Mouse (Mus musculus) limb, embryonic 13.5 days (tissue): ENCODE results near the gene Nav2. TPM values are rescaled to one million over a fixed set of nuclear protein-coding genes. Genes with fewer than 3 reads are reported as not detected.

Experiments
- ATAC-seq: fragments of 200-750 bp; cut with Nextera tagmentation; 2 replicates; pipeline ENCODE4 v1.8.0; 2017; ENCODE audit warnings: low read depth, moderate number of reproducible peaks, moderate TSS enrichment; ENCODE audit not compliant: low FRiP score
- H3K27ac ChIP-seq: fragments of 300-500 bp; sonication (generic); 2 replicates; pipeline ENCODE4 v1.5.1; 2015; ENCODE audit warnings: inconsistent platforms, mild to moderate bottlenecking, moderate library complexity
- H3K27me3 ChIP-seq: fragments of 300-500 bp; sonication (generic); 2 replicates; pipeline ENCODE4 v1.6.1; 2015; ENCODE audit warnings: mild to moderate bottlenecking, inconsistent platforms
- H3K36me3 ChIP-seq: fragments of 300-500 bp; sonication (generic); 2 replicates; pipeline ENCODE4 v1.6.1; 2015; ENCODE audit warnings: inconsistent platforms, mild to moderate bottlenecking, moderate library complexity
- H3K4me1 ChIP-seq: fragments of 300-500 bp; sonication (generic); 2 replicates; pipeline ENCODE4 v1.6.1; 2015; ENCODE audit warnings: inconsistent platforms
- H3K4me2 ChIP-seq: fragments of 300-500 bp; sonication (generic); replicated peaks from 2 replicates; pipeline ENCODE4 v1.6.1; 2015; ENCODE audit warnings: inconsistent platforms, mild to moderate bottlenecking, moderate library complexity
- H3K4me3 ChIP-seq: fragments of 300-500 bp; sonication (generic); 2 replicates; pipeline ENCODE4 v1.5.1; 2015; ENCODE audit warnings: moderate library complexity, mild to moderate bottlenecking, inconsistent platforms
- H3K9ac ChIP-seq: fragments of 300-500 bp; sonication (generic); 2 replicates; pipeline ENCODE4 v1.6.1; 2015; ENCODE audit warnings: mild to moderate bottlenecking, inconsistent platforms
- H3K9me3 ChIP-seq: fragments of 300-500 bp; sonication (generic); 2 replicates; pipeline ENCODE4 v1.6.1; 2016; ENCODE audit warnings: inconsistent platforms
- WGBS: fragments of 180-500 bp; shearing (Covaris S2); methylation state at CpG from one replicate; pipeline ENCODE4 v1.1.7; 2015; 5-methylcytosine and 5-hydroxymethylcytosine counted together
- polyA plus RNA-seq: library from polyadenylated mRNA; unstranded; fragments of >200 nt; fragmentation: Nextera tagmentation; extraction: Ambion mirVana; gene quantifications from 2 replicates; pipeline ENCODE4 v1.2.1, GENCODE M21; 2015

The Nav2 gene
- polyA plus RNA-seq, 1 experiment from 2014 or later = 17.4 TPM

DNA sequence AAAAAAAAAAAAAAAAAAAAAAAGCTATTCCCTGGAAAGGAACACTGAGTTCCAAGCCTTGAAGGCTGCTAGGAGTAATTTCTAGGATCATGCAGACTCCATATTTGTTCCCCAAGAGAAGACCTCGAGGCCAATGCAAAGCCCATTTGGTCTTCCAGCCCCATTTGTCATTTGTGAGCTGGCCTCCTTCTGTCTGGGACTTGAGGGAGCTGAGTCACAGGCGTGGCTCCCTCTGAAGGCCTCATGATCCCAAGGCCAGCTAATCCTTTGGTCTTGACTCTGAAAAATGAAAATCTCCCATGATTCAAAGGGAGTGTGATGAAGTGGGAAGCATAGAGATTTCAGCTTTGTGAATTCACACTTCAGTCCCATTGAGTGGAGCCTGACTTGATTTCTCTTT is 370.0 kb downstream of the Nav2 start:
- Histone ChIP-seq H3K27me3 (peaks cover 1% of the 10 kb centered on the region; the same call in 1 of the 2 replicates), H3K36me3 (no peaks in the 10 kb centered on the region), H3K9me3 (no peaks in the 10 kb centered on the region), H3K27ac (no peak overlapping the region), H3K9ac (no peak overlapping the region), H3K4me3 (no peak overlapping the region), H3K4me2 (no peak overlapping the region), H3K4me1 (peaks cover 10% of the 10 kb centered on the region)
- WGBS = 43% methylated on average over 2 of the region's 2 CpGs
- ATAC-seq = no peak

DNA sequence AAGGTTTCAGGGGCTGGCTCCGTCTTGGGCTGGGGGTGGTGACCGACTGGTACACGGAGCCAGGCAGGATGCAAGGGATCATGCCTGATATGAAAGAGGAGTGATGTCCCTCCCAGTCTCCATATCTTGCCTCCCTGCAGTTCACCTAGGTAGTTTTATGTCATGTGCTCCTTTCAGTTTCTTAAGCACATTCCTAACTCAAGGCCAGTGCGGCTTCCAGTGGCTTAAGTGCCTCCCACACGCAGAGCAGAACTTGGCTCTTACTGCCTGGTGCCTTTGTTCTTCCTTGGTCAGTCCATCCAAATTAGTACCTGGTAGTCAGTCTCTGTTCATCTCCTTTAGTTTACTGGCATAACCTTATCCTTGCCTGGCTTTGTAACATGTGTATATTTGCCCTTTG is 371.9 kb downstream of the Nav2 start:
- WGBS = 81% methylated on average over 5 of the region's 5 CpGs
- Histone ChIP-seq H3K4me2 (no peak overlapping the region), H3K4me1 (peaks cover 20% of the 10 kb centered on the region), H3K27me3 (no peaks in the 10 kb centered on the region), H3K36me3 (no peaks in the 10 kb centered on the region), H3K9me3 (no peaks in the 10 kb centered on the region), H3K9ac (no peak overlapping the region), H3K27ac (no peak overlapping the region), H3K4me3 (no peak overlapping the region)
- ATAC-seq = no peak

DNA sequence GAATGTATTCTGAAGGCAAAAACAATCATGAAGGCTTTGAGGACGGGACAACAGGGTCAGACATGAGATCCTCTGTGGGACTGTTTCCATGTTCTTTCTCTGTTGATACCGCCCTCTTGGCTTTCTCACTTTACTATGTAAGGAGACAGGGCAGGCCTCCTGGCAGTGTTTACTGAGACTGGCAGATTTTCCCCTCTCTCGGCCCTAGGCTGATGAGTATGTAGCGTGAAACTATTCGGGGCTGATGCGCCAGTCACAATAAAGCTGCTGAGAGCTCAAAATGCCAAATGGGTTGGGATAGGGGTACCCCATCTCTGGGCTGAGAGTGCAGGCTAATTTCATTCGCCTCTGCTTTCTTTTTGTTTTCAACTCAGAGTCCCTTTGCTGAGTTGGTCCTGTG is 373.9 kb downstream of the Nav2 start:
- H3K9me3 ChIP-seq = no peaks in the 10 kb centered on the region
- no peak overlapping the region for H3K4me2 ChIP-seq
- WGBS = 81% methylated on average over 7 of the region's 7 CpGs
- H3K27ac ChIP-seq = no peak overlapping the region
- H3K4me1 ChIP-seq = peaks cover 14% of the 10 kb centered on the region; the same call in 1 of the 2 replicates
- no peaks in the 10 kb centered on the region for H3K27me3 ChIP-seq
- no peaks in the 10 kb centered on the region for H3K36me3 ChIP-seq
- ATAC-seq = no peak
- H3K4me3 ChIP-seq = no peak overlapping the region
- H3K9ac ChIP-seq = no peak overlapping the region

GRCm38 (mm10) chr7:49283507-49284361 is 375.2 kb downstream of the Nav2 start:
- Histone ChIP-seq H3K4me3 (no peak overlapping the region), H3K27ac (no peak overlapping the region), H3K4me1 (peaks cover 14% of the 10 kb centered on the region), H3K36me3 (no peaks in the 10 kb centered on the region), H3K27me3 (no peaks in the 10 kb centered on the region), H3K9ac (no peak overlapping the region), H3K4me2 (no peak overlapping the region), H3K9me3 (no peaks in the 10 kb centered on the region)
- 46% methylated on average over 11 of the region's 11 CpGs for WGBS
- ATAC-seq = no peak

DNA sequence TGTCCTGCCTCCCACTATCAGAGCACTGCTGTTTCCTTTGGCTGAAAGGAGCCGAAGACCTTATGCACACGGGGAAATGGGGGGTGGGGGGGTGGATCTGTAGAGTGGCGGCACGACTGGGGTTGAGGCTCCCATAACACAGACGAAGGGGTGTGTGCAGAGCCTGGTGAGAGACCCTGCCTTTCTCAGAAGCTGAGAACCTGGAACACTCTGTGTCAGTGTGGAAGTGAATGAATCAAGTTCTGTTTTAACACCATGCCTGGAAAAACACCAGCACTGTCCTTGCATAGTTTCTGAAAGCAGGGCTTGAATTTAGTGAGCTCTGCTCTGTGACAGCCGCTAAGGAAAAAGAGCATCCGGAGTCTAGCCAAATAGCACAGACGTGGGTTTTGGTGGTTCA is 379.7 kb downstream of the Nav2 start:
- H3K36me3 ChIP-seq = no peaks in the 10 kb centered on the region
- ATAC-seq = 0 out of 2 replicates have a peak, but pooled peaks have one; percentile 55
- H3K27me3 ChIP-seq = no peaks in the 10 kb centered on the region
- H3K4me3 ChIP-seq = no peak overlapping the region
- H3K9me3 ChIP-seq = 0 out of 2 replicates have a peak, but pooled peaks cover 3% of the 10 kb centered on the region
- no peak overlapping the region for H3K9ac ChIP-seq
- no peak overlapping the region for H3K27ac ChIP-seq
- 61% methylated on average over 8 of the region's 8 CpGs for WGBS
- no peak overlapping the region for H3K4me2 ChIP-seq
- H3K4me1 ChIP-seq = peaks cover 14% of the 10 kb centered on the region

DNA sequence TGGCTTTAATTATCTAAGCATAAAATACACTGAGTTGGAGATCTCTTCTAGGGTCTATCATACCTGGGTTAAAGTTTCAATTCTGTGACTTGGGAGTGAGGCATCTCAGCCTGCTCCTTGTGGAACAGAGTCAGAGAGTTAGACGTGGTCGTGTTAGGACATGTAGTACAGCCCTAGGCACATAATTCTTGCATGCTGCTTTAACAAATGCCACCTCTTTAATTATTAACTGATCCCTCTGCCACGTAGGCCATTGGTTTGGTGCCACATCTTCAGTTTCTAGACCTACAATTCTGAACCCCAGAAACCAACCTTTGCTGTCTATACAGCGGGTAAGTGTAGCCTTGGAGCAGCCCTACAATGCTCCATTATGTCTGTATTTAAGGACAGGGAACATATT is 381.8 kb downstream of the Nav2 start:
- no peak overlapping the region for H3K9ac ChIP-seq
- H3K4me3 ChIP-seq = no peak overlapping the region
- H3K4me1 ChIP-seq = no peaks in the 10 kb centered on the region; the same call in 1 of the 2 replicates
- no peak for ATAC-seq
- H3K9me3 ChIP-seq = 0 out of 2 replicates have a peak, but pooled peaks cover 3% of the 10 kb centered on the region
- H3K4me2 ChIP-seq = no peak overlapping the region
- H3K27ac ChIP-seq = no peak overlapping the region
- 88% methylated on average over 4 of the region's 4 CpGs for WGBS
- no peaks in the 10 kb centered on the region for H3K27me3 ChIP-seq
- no peaks in the 10 kb centered on the region for H3K36me3 ChIP-seq

DNA sequence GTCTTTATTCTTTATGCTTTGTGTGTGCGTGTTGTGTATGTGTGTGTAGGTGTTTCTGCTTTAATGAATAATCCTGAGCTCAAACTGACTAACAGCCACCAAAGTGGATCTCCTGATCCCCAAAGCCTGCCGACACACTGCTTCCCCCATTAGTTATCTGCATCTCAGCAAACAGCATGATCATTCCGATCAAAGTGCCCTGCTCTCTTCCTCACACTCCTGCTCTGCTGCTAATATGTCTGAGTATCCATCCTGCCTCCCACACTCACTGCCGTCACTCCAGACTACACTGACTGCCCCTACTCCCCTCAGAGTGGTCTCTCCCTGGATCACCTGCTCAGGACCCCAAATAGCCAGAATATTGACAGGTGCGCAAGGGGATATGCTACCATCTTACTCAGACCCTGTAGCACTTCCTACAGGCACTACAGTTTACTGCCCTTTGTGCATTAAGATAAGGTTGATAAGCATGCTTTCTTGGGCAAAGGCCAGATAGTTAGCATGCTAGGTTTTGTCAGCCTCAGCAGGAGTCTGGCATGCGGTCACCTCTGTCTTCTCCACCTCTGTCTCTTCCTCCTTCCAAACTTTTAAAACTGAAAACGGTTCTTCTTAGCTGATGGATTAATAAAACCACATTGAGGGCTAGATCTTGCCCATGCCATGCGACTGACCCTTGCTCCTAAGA is 382.8 kb downstream of the Nav2 start:
- Histone ChIP-seq H3K4me1 (no peaks in the 10 kb centered on the region; the same call in 1 of the 2 replicates), H3K9ac (no peak overlapping the region), H3K27me3 (no peaks in the 10 kb centered on the region), H3K4me2 (no peak overlapping the region), H3K27ac (no peak overlapping the region), H3K9me3 (0 out of 2 replicates have a peak, but pooled peaks cover 3% of the 10 kb centered on the region), H3K36me3 (no peaks in the 10 kb centered on the region), H3K4me3 (no peak overlapping the region)
- WGBS = 92% methylated on average over 8 of the region's 8 CpGs
- no peak for ATAC-seq

DNA sequence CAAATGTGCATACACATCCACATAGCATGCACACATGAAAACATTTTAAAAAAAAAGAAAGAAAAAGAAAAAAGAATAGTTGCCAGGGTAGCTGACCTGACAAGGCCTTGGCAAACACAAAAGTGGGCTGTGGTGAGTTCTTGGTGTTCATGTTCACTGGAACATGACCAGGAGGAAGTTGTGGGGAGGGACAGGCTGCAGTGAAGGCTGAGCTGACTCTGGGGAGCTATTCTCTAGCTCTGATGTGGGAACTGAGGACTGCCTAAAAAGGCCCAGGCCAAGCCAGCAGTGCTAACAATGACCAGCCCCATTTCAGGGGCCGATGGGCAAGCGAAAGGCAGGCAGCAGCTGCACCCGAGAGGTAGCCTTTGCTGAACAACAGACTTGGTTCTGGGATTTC is 388.6 kb downstream of the Nav2 start:
- 92% methylated on average over 3 of the region's 3 CpGs for WGBS
- ATAC-seq = no peak
- no peak overlapping the region for H3K9ac ChIP-seq

DNA sequence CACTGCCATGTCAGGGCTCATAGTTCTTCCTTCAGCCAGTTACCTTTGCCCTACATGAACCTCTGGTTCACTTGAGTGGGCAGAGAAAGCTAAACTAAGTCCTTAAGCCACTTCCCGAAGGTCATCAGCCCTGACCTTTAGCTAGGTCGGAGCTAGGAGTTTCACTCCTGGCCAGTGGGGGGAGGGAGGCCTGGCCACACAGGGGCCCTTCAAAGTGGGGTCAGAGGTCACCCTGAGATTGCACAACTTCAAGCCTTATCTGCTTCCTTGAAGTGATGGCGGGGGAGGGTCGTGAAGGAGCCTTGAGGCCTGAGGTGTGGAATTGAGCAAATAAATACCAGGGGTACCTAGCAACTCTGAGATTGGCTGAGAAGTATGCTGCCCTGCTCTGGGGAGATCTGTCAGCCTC is 389.9 kb downstream of the Nav2 start:
- H3K4me2 ChIP-seq = no peak overlapping the region
- no peak for ATAC-seq
- H3K27ac ChIP-seq = no peak overlapping the region
- no peak overlapping the region for H3K9ac ChIP-seq
- H3K36me3 ChIP-seq = no peaks in the 10 kb centered on the region
- H3K4me3 ChIP-seq = no peak overlapping the region
- no peaks in the 10 kb centered on the region for H3K9me3 ChIP-seq
- peaks cover 5% of the 10 kb centered on the region for H3K27me3 ChIP-seq
- WGBS = 23% methylated on average over 4 of the region's 4 CpGs
- H3K4me1 ChIP-seq = peaks cover 17% of the 10 kb centered on the region

More for the DNA sequence above, 388.6 kb downstream of the Nav2 start:
- H3K27ac ChIP-seq = no peak overlapping the region
- H3K4me3 ChIP-seq = no peak overlapping the region
- no peaks in the 10 kb centered on the region for H3K9me3 ChIP-seq
- peaks cover 17% of the 10 kb centered on the region for H3K4me1 ChIP-seq
- no peaks in the 10 kb centered on the region for H3K36me3 ChIP-seq
- H3K27me3 ChIP-seq = peaks cover 3% of the 10 kb centered on the region
- H3K4me2 ChIP-seq = no peak overlapping the region

DNA sequence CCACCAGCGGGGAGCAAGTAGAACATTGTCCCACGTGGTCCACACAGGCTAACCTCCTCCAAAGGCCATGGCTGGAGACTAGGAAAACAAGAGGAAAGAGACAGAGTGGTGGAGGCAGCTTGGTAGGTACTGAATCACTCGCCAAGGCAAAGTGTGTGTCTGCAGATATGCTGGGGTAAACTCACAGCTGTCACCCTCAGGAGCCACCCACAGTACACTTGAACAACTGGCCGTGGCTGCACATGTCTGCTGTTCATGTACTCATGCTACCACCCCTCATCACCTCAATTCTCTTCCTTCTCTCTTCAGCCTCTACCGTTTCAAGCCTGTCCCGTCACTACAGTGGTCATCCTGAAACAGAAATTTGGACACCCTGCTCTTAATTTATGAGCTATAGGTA is 393.0 kb downstream of the Nav2 start:
- no peak for ATAC-seq
- Histone ChIP-seq H3K9me3 (no peaks in the 10 kb centered on the region), H3K36me3 (no peaks in the 10 kb centered on the region), H3K4me1 (peaks cover 42% of the 10 kb centered on the region), H3K9ac (no peak overlapping the region), H3K4me2 (no peak overlapping the region), H3K4me3 (no peak overlapping the region), H3K27me3 (peaks cover 9% of the 10 kb centered on the region), H3K27ac (no peak overlapping the region)
- 70% methylated on average over 6 of the region's 6 CpGs for WGBS

- H3K27ac ChIP-seq = no peak overlapping the region
Observed at GRCm38 (mm10) chr7:49303600-49304411, 395.3 kb downstream of the Nav2 start.

More at GRCm38 (mm10) chr7:49303600-49304411, 395.3 kb downstream of the Nav2 start:
- ATAC-seq = peak; percentile 64; the same call in 1 of the 2 replicates
- peaks cover 27% of the 10 kb centered on the region for H3K4me1 ChIP-seq
- no peaks in the 10 kb centered on the region for H3K36me3 ChIP-seq
- peak overlapping the region; percentile 64 for H3K9ac ChIP-seq
- H3K4me2 ChIP-seq = peak overlapping the region; percentile 90
- peak overlapping the region; percentile 50 for H3K4me3 ChIP-seq
- no peaks in the 10 kb centered on the region for H3K9me3 ChIP-seq
- WGBS = under 1% methylated on average over 31 of the region's 31 CpGs
- peaks cover 9% of the 10 kb centered on the region for H3K27me3 ChIP-seq
